Mouse (Mus musculus) ovary, adult 2 months (tissue): ENCODE results near the gene Tsen34. TPM values are rescaled to one million over a fixed set of nuclear protein-coding genes. Genes with fewer than 3 reads are reported as not detected.

Source experiments
- polyA plus RNA-seq: library from polyadenylated mRNA; depleted of rRNA; stranded (reverse); fragments of >200 nt; gene quantifications from 2 replicates; pipeline ENCODE4 v1.2.3, GENCODE M21; 2012; rRNA removed

Tsen34 gene
- 210 and 216 TPM in 2 replicates for polyA plus RNA-seq

GRCm38 (mm10) chr7:3692382-3692986 lies at the start of gene Tsen34:
Gene Tsen34 (plus strand): TSS chr7:3692863.

GRCm38 (mm10) chr7:3644672-3645487 lies 47.8 kb upstream of the Tsen34 start, which contains the start of gene Cnot3:
Gene Cnot3 (plus strand): TSS chr7:3645268.

GRCm38 (mm10) chr7:3665215-3666114 lies 27.2 kb upstream of the Tsen34 start, which contains the start of gene Leng1:
Gene Leng1 (minus strand): TSS chr7:3665840.

GRCm38 (mm10) chr7:3677342-3677741 lies 15.3 kb upstream of the Tsen34 start, which contains the start of gene Tmc4:
Gene Tmc4 (minus strand): TSS chr7:3677553.

GRCm38 (mm10) chr7:3692987-3693808 lies 535 bp downstream of the Tsen34 start, which contains the start of gene Mboat7:
Gene Mboat7 (minus strand): TSS chr7:3693523.

GRCm38 (mm10) chr7:3703879-3704441 lies 11.3 kb downstream of the Tsen34 start, which contains the start of gene Rps9:
Gene Rps9 (plus strand): TSS chr7:3703993.

GRCm38 (mm10) chr7:3720268-3720667 lies 27.6 kb downstream of the Tsen34 start, which contains the start of gene Pirb:
Gene Pirb (minus strand): TSS chr7:3720391.

Other genes with a start within 250 kb of the Tsen34 start
- not detected in 2 replicates for gene Tarm1, start 190.2 kb upstream of the Tsen34 start, polyA plus RNA-seq
- 0.66 and 1.5 TPM in 2 replicates for gene Oscar, start 76.7 kb upstream of the Tsen34 start, polyA plus RNA-seq
- 174 and 275 TPM in 2 replicates for gene Ndufa3, start 75.5 kb upstream of the Tsen34 start, polyA plus RNA-seq
- 7.0 and 8.9 TPM in 2 replicates for gene Tfpt, start 62.9 kb upstream of the Tsen34 start, polyA plus RNA-seq
- 48.3 and 48.8 TPM in 2 replicates for gene Prpf31, start 62.9 kb upstream of the Tsen34 start, polyA plus RNA-seq
- gene Cnot3, start 47.6 kb upstream of the Tsen34 start, polyA plus RNA-seq: 70.9 and 95.3 TPM in 2 replicates
- 4.2 and 4.5 TPM in 2 replicates for gene Leng1, start 27.0 kb upstream of the Tsen34 start, polyA plus RNA-seq
- gene Tmc4, start 15.3 kb upstream of the Tsen34 start, polyA plus RNA-seq: 50.6 and 58.5 TPM in 2 replicates
- 95.4 and 98.2 TPM in 2 replicates for gene Mboat7, start 660 bp downstream of the Tsen34 start, polyA plus RNA-seq
- gene Rps9, start 11.1 kb downstream of the Tsen34 start, polyA plus RNA-seq: 2,155 and 3,536 TPM in 2 replicates
- gene Pirb, start 27.5 kb downstream of the Tsen34 start, polyA plus RNA-seq: 10.0 and 10.1 TPM in 2 replicates
- gene Gm15448, start 132.8 kb downstream of the Tsen34 start, polyA plus RNA-seq: 0.15 and 0.29 TPM in 2 replicates
- gene Pira2, start 152.2 kb downstream of the Tsen34 start, polyA plus RNA-seq: 0.48 and 0.53 TPM in 2 replicates
- 0.46 and 1.2 TPM in 2 replicates for gene Gm14548, start 205.3 kb downstream of the Tsen34 start, polyA plus RNA-seq
- 0.70 and 0.89 TPM in 2 replicates for gene Lilra6, start 222.6 kb downstream of the Tsen34 start, polyA plus RNA-seq